Mouse (Mus musculus) erythroblast, embryonic 14.5 days (primary cell): Measurements from ENCODE around the gene Flot1. TPM values are rescaled to one million over a fixed set of nuclear protein-coding genes. Genes with fewer than 3 reads are reported as not detected.
A peak's percentile ranks its signal among the peaks of the same experiment; 100 is the strongest.
"Not testable (repeated sequence)": the region's sequence is repeated elsewhere in the genome, so short reads cannot be mapped to it uniquely, and the experiment has no call there.

Source experiments
- H3K27me3 ChIP-seq: 2 replicates; pipeline ENCODE4 v1.6.1; 2012; ENCODE audit warnings: inconsistent platforms; ENCODE audit not compliant: control insufficient read depth
- H3K36me3 ChIP-seq: 2 replicates; pipeline ENCODE4 v1.6.1; 2012; ENCODE audit warnings: mild to moderate bottlenecking, inconsistent platforms; ENCODE audit not compliant: control insufficient read depth
- H3K4me1 ChIP-seq: 2 replicates; pipeline ENCODE4 v1.6.1; 2012; ENCODE audit warnings: inconsistent platforms; ENCODE audit not compliant: control insufficient read depth
- H3K4me3 ChIP-seq: replicated peaks from 2 replicates; pipeline ENCODE3; 2012; ENCODE audit warnings: moderate library complexity, mild to moderate bottlenecking, inconsistent platforms
- H3K9me3 ChIP-seq: 2 replicates; pipeline ENCODE4 v1.6.1; 2012; ENCODE audit warnings: low read length, inconsistent platforms, mixed read lengths; ENCODE audit not compliant: control insufficient read depth
- GATA1 ChIP-seq: IDR thresholded peaks from 2 replicates; pipeline ENCODE4 v1.6.1; 2012; ENCODE audit warnings: low read length, inconsistent platforms, mixed read lengths
- TAL1 ChIP-seq: IDR thresholded peaks from 3 replicates; pipeline ENCODE4 v1.6.1; 2012; ENCODE audit warnings: low read length, inconsistent platforms, mixed read lengths
- polyA plus RNA-seq: library from polyadenylated mRNA; stranded (reverse); fragments of >175 nt; gene quantifications from 2 replicates; pipeline ENCODE4 v1.2.3, GENCODE M21; 2012

The Flot1 gene
- polyA plus RNA-seq, 1 experiment = 8.2 TPM

GRCm38 (mm10) chr17:35838570-35838969 lies 15.5 kb downstream of the Flot1 start:
- peaks cover 48% of the 10 kb centered on the region for H3K36me3 ChIP-seq
- H3K9me3 ChIP-seq = no peaks in the 10 kb centered on the region; the same call in 1 of the 2 replicates
- peak overlapping the region; percentile 78 for H3K4me3 ChIP-seq
- H3K27me3 ChIP-seq = no peaks in the 10 kb centered on the region; the same call in 1 of the 2 replicates
- no peak for TF ChIP-seq TAL1
- TF ChIP-seq GATA1 = no peak
- H3K4me1 ChIP-seq = peaks cover 76% of the 10 kb centered on the region

- H3K27me3 ChIP-seq, H3K9me3 ChIP-seq: not testable (repeated sequence)
- peaks cover 74% of the 10 kb centered on the region for H3K4me1 ChIP-seq
- H3K4me3 ChIP-seq = peak overlapping the region; percentile 78
- peaks cover 48% of the 10 kb centered on the region for H3K36me3 ChIP-seq
Measured at GRCm38 (mm10) chr17:35839002-35839401, 16.0 kb downstream of the Flot1 start.

GRCm38 (mm10) chr17:35840561-35840960 lies 17.5 kb downstream of the Flot1 start:
- peaks cover 63% of the 10 kb centered on the region for H3K4me1 ChIP-seq
- peaks cover 48% of the 10 kb centered on the region for H3K36me3 ChIP-seq
- TF ChIP-seq GATA1 (no peak), TAL1 (no peak)
- H3K9me3 ChIP-seq = no peaks in the 10 kb centered on the region; the same call in 1 of the 2 replicates
- peak overlapping the region; percentile 73 for H3K4me3 ChIP-seq
- H3K27me3 ChIP-seq = no peaks in the 10 kb centered on the region; the same call in 1 of the 2 replicates

- peak; percentile 29; the same call in 1 of the 2 replicates for TF ChIP-seq GATA1
- TF ChIP-seq TAL1 = peak; percentile 62
- Histone ChIP-seq H3K4me3 (peak within 1 kb of the TSS; percentile 73), H3K36me3 (peaks cover 48% of the 10 kb centered on the region), H3K27me3 (no peaks in the 10 kb centered on the region), H3K9me3 (no peaks in the 10 kb centered on the region; the same call in 1 of the 2 replicates), H3K4me1 (peaks cover 55% of the 10 kb centered on the region)
Measured at GRCm38 (mm10) chr17:35841076-35841950, 18.3 kb downstream of the Flot1 start, which contains the start of gene Mdc1. Gene Mdc1, plus strand, starts transcription at chr17:35841515.

GRCm38 (mm10) chr17:35842006-35842405 lies 19.0 kb downstream of the Flot1 start:
- TF ChIP-seq TAL1 (no peak), GATA1 (no peak)
- H3K9me3 ChIP-seq = no peaks in the 10 kb centered on the region
- peaks cover 48% of the 10 kb centered on the region for H3K36me3 ChIP-seq
- H3K4me1 ChIP-seq = peaks cover 49% of the 10 kb centered on the region
- peak overlapping the region; percentile 73 for H3K4me3 ChIP-seq
- H3K27me3 ChIP-seq = no peaks in the 10 kb centered on the region

- H3K27me3 ChIP-seq = no peaks in the 10 kb centered on the region
- peaks cover 56% of the 10 kb centered on the region for H3K4me1 ChIP-seq
- TF ChIP-seq GATA1 = no peak
- no peaks in the 10 kb centered on the region for H3K9me3 ChIP-seq
- no peak overlapping the region for H3K4me3 ChIP-seq
- H3K36me3 ChIP-seq = peaks cover 58% of the 10 kb centered on the region
Measured at GRCm38 (mm10) chr17:35843514-35843913, 20.5 kb downstream of the Flot1 start.

GRCm38 (mm10) chr17:35848112-35848511 lies 25.1 kb downstream of the Flot1 start:
- Histone ChIP-seq H3K27me3 (no peaks in the 10 kb centered on the region), H3K4me1 (peaks cover 41% of the 10 kb centered on the region), H3K36me3 (peaks cover 99% of the 10 kb centered on the region), H3K9me3 (no peaks in the 10 kb centered on the region), H3K4me3 (no peak overlapping the region)
- TF ChIP-seq GATA1 (no peak), TAL1 (no peak)

GRCm38 (mm10) chr17:35850974-35851373 lies 27.9 kb downstream of the Flot1 start:
- H3K36me3 ChIP-seq = peaks cover 100% of the 10 kb centered on the region
- TF ChIP-seq TAL1 (no peak), GATA1 (no peak)
- H3K9me3 ChIP-seq = no peaks in the 10 kb centered on the region
- no peak overlapping the region for H3K4me3 ChIP-seq
- H3K4me1 ChIP-seq = peaks cover 33% of the 10 kb centered on the region
- no peaks in the 10 kb centered on the region for H3K27me3 ChIP-seq

- TF ChIP-seq TAL1 = no peak
- TF ChIP-seq GATA1 = no peak
- peaks cover 12% of the 10 kb centered on the region for H3K27me3 ChIP-seq
- peaks cover 66% of the 10 kb centered on the region for H3K36me3 ChIP-seq
- H3K9me3 ChIP-seq = no peaks in the 10 kb centered on the region
- no peak overlapping the region for H3K4me3 ChIP-seq
- H3K4me1 ChIP-seq = peaks cover 38% of the 10 kb centered on the region
Measured at GRCm38 (mm10) chr17:35859371-35859770, 36.3 kb downstream of the Flot1 start.
